Mouse (Mus musculus) midbrain, embryonic 13.5 days (tissue): Measurements from ENCODE around the gene Hdgfl3. TPM values are rescaled to one million over a fixed set of nuclear protein-coding genes. Genes with fewer than 3 reads are reported as not detected.

ENCODE experiments used
- ATAC-seq: fragments of 200-750 bp; cut with Nextera tagmentation; 2 replicates; pipeline ENCODE4 v1.8.0; 2017; ENCODE audit warnings: mild to moderate bottlenecking, moderate TSS enrichment, moderate library complexity
- H3K27ac ChIP-seq: fragments of 300-500 bp; sonication (generic); 2 replicates; pipeline ENCODE4 v1.5.1; 2015; ENCODE audit warnings: inconsistent platforms, mild to moderate bottlenecking, moderate library complexity
- H3K27me3 ChIP-seq: fragments of 300-500 bp; sonication (generic); 2 replicates; pipeline ENCODE4 v1.6.1; 2015; ENCODE audit warnings: mild to moderate bottlenecking, inconsistent platforms
- H3K36me3 ChIP-seq: fragments of 300-500 bp; sonication (generic); 2 replicates; pipeline ENCODE4 v1.6.1; 2015; ENCODE audit warnings: mild to moderate bottlenecking, inconsistent platforms
- H3K4me1 ChIP-seq: fragments of 300-500 bp; sonication (generic); replicated peaks from 2 replicates; pipeline ENCODE4 v1.6.1; 2015; ENCODE audit warnings: inconsistent platforms
- H3K4me2 ChIP-seq: fragments of 300-500 bp; sonication (generic); replicated peaks from 2 replicates; pipeline ENCODE4 v1.6.1; 2015; ENCODE audit warnings: moderate library complexity, mild to moderate bottlenecking, inconsistent platforms
- H3K4me3 ChIP-seq: fragments of 300-500 bp; sonication (generic); replicated peaks from 2 replicates; pipeline ENCODE4 v1.5.1; 2015; ENCODE audit warnings: mild to moderate bottlenecking, inconsistent platforms
- H3K9ac ChIP-seq: fragments of 300-500 bp; sonication (generic); replicated peaks from 2 replicates; pipeline ENCODE4 v1.6.1; 2015; ENCODE audit warnings: mild to moderate bottlenecking, inconsistent platforms
- H3K9me3 ChIP-seq: fragments of 300-500 bp; sonication (generic); 2 replicates; pipeline ENCODE4 v1.6.1; 2016; ENCODE audit warnings: mild to moderate bottlenecking, inconsistent platforms
- WGBS: fragments of 180-500 bp; shearing (Covaris S2); methylation state at CpG from one replicate; pipeline ENCODE4 v1.1.7; 2015; 5-methylcytosine and 5-hydroxymethylcytosine counted together
- polyA plus RNA-seq: library from polyadenylated mRNA; unstranded; fragments of >200 nt; fragmentation: Nextera tagmentation; extraction: Ambion mirVana; gene quantifications from 2 replicates; pipeline ENCODE4 v1.2.1, GENCODE M21; 2015

The Hdgfl3 gene
- polyA plus RNA-seq, 1 experiment from 2014 or later = 65.7 TPM

GRCm38 (mm10) chr7:81862587-81863583 lies 71.4 kb downstream of the Hdgfl3 start:
- Histone ChIP-seq H3K27ac (no peak overlapping the region), H3K36me3 (no peaks in the 10 kb centered on the region), H3K4me2 (no peak overlapping the region), H3K27me3 (peaks cover 25% of the 10 kb centered on the region), H3K4me1 (peaks cover 22% of the 10 kb centered on the region), H3K9ac (no peak overlapping the region), H3K9me3 (no peaks in the 10 kb centered on the region), H3K4me3 (no peak overlapping the region)
- WGBS = 79% methylated on average over 24 of the region's 24 CpGs
- no peak for ATAC-seq

GRCm38 (mm10) chr7:81861921-81862320 lies 72.4 kb downstream of the Hdgfl3 start:
- no peak overlapping the region for H3K27ac ChIP-seq
- H3K27me3 ChIP-seq = peaks cover 32% of the 10 kb centered on the region
- no peaks in the 10 kb centered on the region for H3K36me3 ChIP-seq
- WGBS = 87% methylated on average over 4 of the region's 4 CpGs
- ATAC-seq = no peak
- peaks cover 23% of the 10 kb centered on the region for H3K4me1 ChIP-seq
- H3K4me2 ChIP-seq = no peak overlapping the region
- no peaks in the 10 kb centered on the region for H3K9me3 ChIP-seq
- H3K4me3 ChIP-seq = no peak overlapping the region
- no peak overlapping the region for H3K9ac ChIP-seq

- Histone ChIP-seq H3K9me3 (no peaks in the 10 kb centered on the region), H3K9ac (no peak overlapping the region), H3K36me3 (no peaks in the 10 kb centered on the region), H3K27ac (no peak overlapping the region), H3K4me2 (no peak overlapping the region), H3K4me3 (no peak overlapping the region), H3K27me3 (peaks cover 32% of the 10 kb centered on the region), H3K4me1 (peaks cover 23% of the 10 kb centered on the region)
- no peak for ATAC-seq
- 76% methylated on average over 2 of the region's 2 CpGs for WGBS
Observed at GRCm38 (mm10) chr7:81861461-81861860, 72.8 kb downstream of the Hdgfl3 start.

- ATAC-seq = no peak
- Histone ChIP-seq H3K9me3 (no peaks in the 10 kb centered on the region), H3K4me3 (no peak overlapping the region), H3K9ac (no peak overlapping the region), H3K4me1 (peaks cover 23% of the 10 kb centered on the region), H3K4me2 (no peak overlapping the region), H3K27me3 (peaks cover 32% of the 10 kb centered on the region), H3K27ac (no peak overlapping the region), H3K36me3 (no peaks in the 10 kb centered on the region)
- WGBS = 71% methylated on average over 5 of the region's 5 CpGs
Observed at GRCm38 (mm10) chr7:81860996-81861395, 73.3 kb downstream of the Hdgfl3 start.

- no peak overlapping the region for H3K9ac ChIP-seq
- H3K36me3 ChIP-seq = no peaks in the 10 kb centered on the region
- H3K4me1 ChIP-seq = peaks cover 23% of the 10 kb centered on the region
- 57% methylated on average over 11 of the region's 11 CpGs for whole genome bisulfite sequencing
- no peak overlapping the region for H3K27ac ChIP-seq
- peak overlapping the region; percentile 66; the same call in 1 of the 2 replicates for H3K4me3 ChIP-seq
- H3K27me3 ChIP-seq = peaks cover 32% of the 10 kb centered on the region
- no peaks in the 10 kb centered on the region for H3K9me3 ChIP-seq
- ATAC-seq = no peak
- peak overlapping the region; percentile 98 for H3K4me2 ChIP-seq
Observed at GRCm38 (mm10) chr7:81860071-81860470, 74.2 kb downstream of the Hdgfl3 start.

GRCm38 (mm10) chr7:81858968-81859721 lies 75.1 kb downstream of the Hdgfl3 start, which contains the start of gene Tm6sf1:
Tm6sf1 (plus strand) TSS chr7:81859001.
- peaks cover 29% of the 10 kb centered on the region for H3K4me1 ChIP-seq
- whole genome bisulfite sequencing = under 1% methylated on average over 63 of the region's 64 CpGs
- peak within 1 kb of the TSS; percentile 84 for H3K9ac ChIP-seq
- ATAC-seq = peak; percentile 81
- peaks cover 32% of the 10 kb centered on the region for H3K27me3 ChIP-seq
- H3K9me3 ChIP-seq = no peaks in the 10 kb centered on the region
- no peak within 1 kb of the TSS; the same call in 1 of the 2 replicates for H3K27ac ChIP-seq
- peak within 1 kb of the TSS; percentile 66 for H3K4me3 ChIP-seq
- H3K4me2 ChIP-seq = peak within 1 kb of the TSS; percentile 98
- H3K36me3 ChIP-seq = no peaks in the 10 kb centered on the region

GRCm38 (mm10) chr7:81858236-81858635 lies 76.0 kb downstream of the Hdgfl3 start:
- H3K4me2 ChIP-seq = peak overlapping the region; percentile 98
- H3K4me1 ChIP-seq = peaks cover 29% of the 10 kb centered on the region
- no peak overlapping the region for H3K27ac ChIP-seq
- no peaks in the 10 kb centered on the region for H3K9me3 ChIP-seq
- H3K4me3 ChIP-seq = peak overlapping the region; percentile 66; the same call in 1 of the 2 replicates
- no peaks in the 10 kb centered on the region for H3K36me3 ChIP-seq
- ATAC-seq = no peak
- H3K27me3 ChIP-seq = peaks cover 32% of the 10 kb centered on the region
- H3K9ac ChIP-seq = no peak overlapping the region
- 9% methylated on average over 9 of the region's 9 CpGs for WGBS

GRCm38 (mm10) chr7:81856221-81856620 lies 78.1 kb downstream of the Hdgfl3 start:
- no peaks in the 10 kb centered on the region for H3K9me3 ChIP-seq
- ATAC-seq = no peak
- peaks cover 29% of the 10 kb centered on the region for H3K4me1 ChIP-seq

GRCm38 (mm10) chr7:81855694-81856093 lies 78.6 kb downstream of the Hdgfl3 start, which contains the start of gene Gm10160:
Gm10160 (minus strand) TSS chr7:81855794.
- peaks cover 27% of the 10 kb centered on the region for H3K27me3 ChIP-seq
- no peak for ATAC-seq
- no peaks in the 10 kb centered on the region for H3K9me3 ChIP-seq
- no peak within 1 kb of the TSS for H3K4me3 ChIP-seq
- no peak within 1 kb of the TSS for H3K27ac ChIP-seq
- 72% methylated on average over 1 of the region's 1 CpGs for WGBS
- no peak within 1 kb of the TSS for H3K9ac ChIP-seq
- H3K4me1 ChIP-seq = peaks cover 29% of the 10 kb centered on the region
- H3K4me2 ChIP-seq = no peak within 1 kb of the TSS
- H3K36me3 ChIP-seq = no peaks in the 10 kb centered on the region

More at GRCm38 (mm10) chr7:81856221-81856620, 78.1 kb downstream of the Hdgfl3 start:
- H3K36me3 ChIP-seq = no peaks in the 10 kb centered on the region
- H3K9ac ChIP-seq = no peak overlapping the region
- no peak overlapping the region for H3K27ac ChIP-seq
- H3K27me3 ChIP-seq = peaks cover 32% of the 10 kb centered on the region
- 80% methylated on average over 4 of the region's 4 CpGs for WGBS
- no peak overlapping the region for H3K4me2 ChIP-seq
- H3K4me3 ChIP-seq = no peak overlapping the region

- peaks cover 19% of the 10 kb centered on the region for H3K27me3 ChIP-seq
- no peaks in the 10 kb centered on the region for H3K36me3 ChIP-seq
- no peak overlapping the region for H3K4me3 ChIP-seq
- H3K4me1 ChIP-seq = peaks cover 26% of the 10 kb centered on the region
- H3K27ac ChIP-seq = no peak overlapping the region
- WGBS = 63% methylated on average over 8 of the region's 8 CpGs
- no peaks in the 10 kb centered on the region for H3K9me3 ChIP-seq
- no peak overlapping the region for H3K9ac ChIP-seq
- H3K4me2 ChIP-seq = no peak overlapping the region
- ATAC-seq = no peak
Observed at GRCm38 (mm10) chr7:81854568-81855307, 79.5 kb downstream of the Hdgfl3 start.

GRCm38 (mm10) chr7:81851706-81852105 lies 82.6 kb downstream of the Hdgfl3 start:
- H3K4me3 ChIP-seq = no peak overlapping the region
- peaks cover 6% of the 10 kb centered on the region for H3K4me1 ChIP-seq
- no peak overlapping the region for H3K4me2 ChIP-seq
- H3K9ac ChIP-seq = no peak overlapping the region
- no peaks in the 10 kb centered on the region for H3K36me3 ChIP-seq
- no peak for ATAC-seq
- H3K27me3 ChIP-seq = no peaks in the 10 kb centered on the region; the same call in 1 of the 2 replicates
- 91% methylated on average over 3 of the region's 3 CpGs for WGBS
- no peaks in the 10 kb centered on the region for H3K9me3 ChIP-seq
- H3K27ac ChIP-seq = no peak overlapping the region
